In genomic region chr5:134490465-134490864, GRCm38 (mm10) we compare ENCODE assay signal across 9 mouse cellular contexts. TPM values are rescaled to one million over a fixed set of nuclear protein-coding genes. Genes with fewer than 3 reads are reported as not detected.
DNase-seq lines count a peak whose midpoint lies in the region; ATAC-seq and TF ChIP-seq lines count a peak whose summit lies in the region.
"Had no signal": no experiment of that assay in that cellular context is flagged by ENCODE, and none has a peak within 500 bp of the region (broad histone marks: within the 10 kb centered on the region; RNA-seq: fewer than 3 reads in every experiment).

No protein-coding gene starts in this region.

- intact Hi-C loops in gastrocnemius, adult 2 months (cut with DNase I), result loop anchor here (5.0 kb wide), 1 partner anchor 127 kb away; the partner anchor contains the start of gene Lat2

- H3K4me3 ChIP-seq in gastrocnemius, adult 2 months, result no peak overlapping the region
- H3K4me3 ChIP-seq in midbrain, embryonic 10.5 days, result no peak overlapping the region
- no peak overlapping the region for H3K4me3 ChIP-seq in midbrain, embryonic 15.5 days
- no peak overlapping the region for H3K4me3 ChIP-seq in embryonic facial prominence, embryonic 13.5 days
- H3K4me3 ChIP-seq: heart, embryonic 15.5 days had no signal

- TF ChIP-seq CTCF in gastrocnemius, adult 2 months (IDR thresholded peaks at IDR 0.05), result peak; percentile 50

- DNase-seq in gastrocnemius, adult 2 months, result no peak
- DNase-seq in gastrocnemius, postnatal 4 days (ENCODE audit: low spot score in 2 of 2), result no peak
- peak; percentile 35 for DNase-seq in midbrain, embryonic 10.5 days (ENCODE audit: low spot score)
- peak; percentile 43 for DNase-seq in thymus, postnatal 0 days (ENCODE audit: low spot score)
- DNase-seq in frontal cortex, postnatal 25 days (ENCODE audit: low spot score in 2 of 2), result no peak

- WGBS in midbrain, embryonic 10.5 days, result 91% methylated on average over 12 of the region's 12 CpGs
- 90% methylated on average over 12 of the region's 12 CpGs for WGBS in midbrain, embryonic 15.5 days
- WGBS in embryonic facial prominence, embryonic 13.5 days, result 89% methylated on average over 12 of the region's 12 CpGs

- no peak overlapping the region for H3K27ac ChIP-seq in gastrocnemius, adult 2 months
- no peak overlapping the region for H3K27ac ChIP-seq in midbrain, embryonic 10.5 days (replicated peaks)
- H3K27ac ChIP-seq in midbrain, embryonic 15.5 days, result no peak overlapping the region
- 0 out of 2 replicates have a peak overlapping the region, but pooled peaks have one; percentile 7 for H3K27ac ChIP-seq in embryonic facial prominence, embryonic 13.5 days
- H3K27ac ChIP-seq: heart, embryonic 15.5 days had no signal

- no peak overlapping the region for H3K9ac ChIP-seq in midbrain, embryonic 15.5 days
- H3K9ac ChIP-seq in embryonic facial prominence, embryonic 13.5 days, result no peak overlapping the region
- H3K9ac ChIP-seq: heart, embryonic 15.5 days had no signal

- peaks cover 7% of the 10 kb centered on the region for H3K4me1 ChIP-seq in midbrain, embryonic 10.5 days
- no peaks in the 10 kb centered on the region for H3K4me1 ChIP-seq in midbrain, embryonic 15.5 days
- peaks cover 13% of the 10 kb centered on the region for H3K4me1 ChIP-seq in embryonic facial prominence, embryonic 13.5 days

- H3K36me3 ChIP-seq in midbrain, embryonic 10.5 days, result peaks cover 67% of the 10 kb centered on the region
- H3K36me3 ChIP-seq in midbrain, embryonic 15.5 days (replicated peaks), result peaks cover 34% of the 10 kb centered on the region
- peaks cover 63% of the 10 kb centered on the region for H3K36me3 ChIP-seq in embryonic facial prominence, embryonic 13.5 days

- no peaks in the 10 kb centered on the region for H3K9me3 ChIP-seq in midbrain, embryonic 10.5 days (replicated peaks)
- no peaks in the 10 kb centered on the region for H3K9me3 ChIP-seq in midbrain, embryonic 15.5 days
- H3K9me3 ChIP-seq in embryonic facial prominence, embryonic 13.5 days, result no peaks in the 10 kb centered on the region
- H3K9me3 ChIP-seq: heart, embryonic 15.5 days had no signal

- H3K4me2 ChIP-seq in midbrain, embryonic 15.5 days, result no peak overlapping the region
- H3K4me2 ChIP-seq in embryonic facial prominence, embryonic 13.5 days, result no peak overlapping the region
- H3K4me2 ChIP-seq: heart, embryonic 15.5 days had no signal

- H3K27me3 ChIP-seq in midbrain, embryonic 10.5 days (ENCODE audit: low read depth, poor library complexity, severe bottlenecking), result no peaks in the 10 kb centered on the region
- H3K27me3 ChIP-seq in midbrain, embryonic 15.5 days (replicated peaks), result no peaks in the 10 kb centered on the region
- no peaks in the 10 kb centered on the region for H3K27me3 ChIP-seq in embryonic facial prominence, embryonic 13.5 days
- H3K27me3 ChIP-seq: heart, embryonic 15.5 days had no signal

- ATAC-seq in midbrain, embryonic 15.5 days (replicated peaks), result no peak
- ATAC-seq in embryonic facial prominence, embryonic 13.5 days (ENCODE audit: insufficient number of reproducible peaks, insufficient read depth, low FRiP score, low TSS enrichment, low read depth), result no peak
- no peak for ATAC-seq in granulocyte monocyte progenitor cell, adult 5-6 weeks (replicated peaks; ENCODE audit: poor library complexity, severe bottlenecking)

RNA-seq across cellular contexts. Expression of gene Gtf2ird1, which starts 33.9 kb away (rescaled TPM):
- 10 to 100 TPM; 14.6 to 21.5 TPM for total RNA-seq in gastrocnemius, adult 2 months (2021)
- 10 to 100 TPM; 50.0 to 57.8 TPM for total RNA-seq in gastrocnemius, postnatal 4 days (2021)
- 96.4 and 109 TPM in 2 replicates for polyA plus RNA-seq in midbrain, embryonic 10.5 days (2016; fragmentation: Nextera tagmentation; extraction: Ambion mirVana)
- polyA plus RNA-seq in midbrain, embryonic 15.5 days (2015; fragmentation: Nextera tagmentation; extraction: Ambion mirVana), result 89.0 and 90.2 TPM in 2 replicates
- 130 TPM in 2 replicates for polyA plus RNA-seq in embryonic facial prominence, embryonic 13.5 days (2015; fragmentation: Nextera tagmentation; extraction: Ambion mirVana)
- polyA plus RNA-seq in thymus, postnatal 0 days (2015; fragmentation: Nextera tagmentation; extraction: Ambion mirVana), result 54.7 and 67.4 TPM in 2 replicates
- total RNA-seq in granulocyte monocyte progenitor cell, adult 5-6 weeks (2014; fragmentation: Nextera tagmentation), result 28.2 and 43.1 TPM in 2 replicates
- 9.5 and 14.0 TPM in 2 replicates for total RNA-seq in granulocyte monocyte progenitor cell, adult 5-6 weeks (2017)

Comparison
In these comparisons a context has a peak if more than half of its experiments do, and no peak if none do; other contexts are left out.
1. DNase-seq: peak in midbrain, embryonic 10.5 days (single experiment) and thymus, postnatal 0 days (single experiment); none in gastrocnemius, adult 2 months (single experiment), gastrocnemius, postnatal 4 days (0 of 2) and frontal cortex, postnatal 25 days (0 of 2).